Mouse (Mus musculus): ENCODE measurements around the gene Slc26a5. TPM values are rescaled to one million over a fixed set of nuclear protein-coding genes. Genes with fewer than 3 reads are reported as not detected.

The Slc26a5 gene
- total and polyA plus RNA-seq, 3 experiments, result not detected

- H3K36me3 ChIP-seq (ENCODE audit: control insufficient read depth in 1 of 2, insufficient read depth in 2 of 2, low read length in 2 of 2), result no peaks in the 10 kb centered on the region
- no peak overlapping the region for H3K9ac ChIP-seq (ENCODE audit: control insufficient read depth, low read depth, low read length, poor library complexity, severe bottlenecking)
- no peaks in the 10 kb centered on the region for H3K9me3 ChIP-seq (replicated peaks; ENCODE audit: insufficient read depth, low read length)
- H3K27me3 ChIP-seq (ENCODE audit: control insufficient read depth in 1 of 2, insufficient read depth in 2 of 2, low read length in 2 of 2), result peaks cover 0 to 4% of the 10 kb centered on the region in 2 experiments; a peak in 1 of 4 replicates
- H3K4me1 ChIP-seq (ENCODE audit: control insufficient read depth in 1 of 2, insufficient read depth in 2 of 2, low read length in 2 of 2), result no peaks in the 10 kb centered on the region
- no peak overlapping the region for H3K4me3 ChIP-seq (ENCODE audit: control insufficient read depth in 1 of 2, insufficient read depth in 1 of 2, low read depth in 2 of 2, low read length in 2 of 2)
- H3K79me2 ChIP-seq (ENCODE audit: control insufficient read depth, insufficient read depth, low read length, poor library complexity), result no peaks in the 10 kb centered on the region
- no peak for TF ChIP-seq SIN3A (IDR thresholded peaks at IDR 0.05; ENCODE audit: low read length)
- no peak for TF ChIP-seq SMC3 (IDR thresholded peaks at IDR 0.05; ENCODE audit: low read depth, low read length)
- TF ChIP-seq TAL1 (IDR thresholded peaks at IDR 0.05; ENCODE audit: low read length), result no peak
- no peak for TF ChIP-seq TBP (IDR thresholded peaks at IDR 0.05; ENCODE audit: low read depth, low read length)
- no peak for TF ChIP-seq ZNF384 (IDR thresholded peaks at IDR 0.05; ENCODE audit: low read depth, low read length)
- no peak for TF ChIP-seq MYB (IDR thresholded peaks at IDR 0.05; ENCODE audit: low read depth, low read length)
- TF ChIP-seq KAT2A (conservative IDR thresholded peaks at IDR 0.05; ENCODE audit: low read depth, low read length), result no peak
- no peak for TF ChIP-seq ZMIZ1 (IDR thresholded peaks at IDR 0.05; ENCODE audit: low read depth, low read length)
- TF ChIP-seq ETS1 (IDR thresholded peaks at IDR 0.05; ENCODE audit: low read depth, low read length), result no peak
- no peak for TF ChIP-seq UBTF (IDR thresholded peaks at IDR 0.05; ENCODE audit: borderline replicate concordance, insufficient read depth, low read depth, low read length)
- no peak for TF ChIP-seq BHLHE40 (IDR thresholded peaks at IDR 0.05; ENCODE audit: borderline replicate concordance, low read depth, low read length)
- TF ChIP-seq HCFC1 (IDR thresholded peaks at IDR 0.05; ENCODE audit: low read depth, low read length), result no peak
- TF ChIP-seq MYC (IDR thresholded peaks at IDR 0.05; ENCODE audit: low read depth, low read length), result no peak
- TF ChIP-seq ELF1 (IDR thresholded peaks at IDR 0.05; ENCODE audit: low read depth, low read length), result no peak
- no peak for TF ChIP-seq RAD21 (IDR thresholded peaks at IDR 0.05; ENCODE audit: low read depth, low read length)
- no peak for TF ChIP-seq USF2 (IDR thresholded peaks at IDR 0.05; ENCODE audit: borderline replicate concordance in 1 of 2, insufficient read depth in 1 of 2, low read depth in 1 of 2, low read length in 2 of 2)
- no peak for TF ChIP-seq CHD2 (IDR thresholded peaks at IDR 0.05; ENCODE audit: low read length)
- TF ChIP-seq POLR2A (IDR thresholded peaks at IDR 0.05; ENCODE audit: control insufficient read depth in 1 of 2, insufficient read depth in 1 of 2, low read depth in 1 of 2, low read length in 2 of 2, poor library complexity in 1 of 2), result no peak
- no peak for TF ChIP-seq MAFK (IDR thresholded peaks at IDR 0.05; ENCODE audit: borderline replicate concordance, low read depth, low read length)
- no peak for DNase-seq (ENCODE audit: low read depth, low spot score)
- no peak overlapping the region for H3K27ac ChIP-seq (ENCODE audit: control insufficient read depth, low read depth, low read length)
Observed at GRCm38 (mm10) chr5:21898875-21899274, 33.5 kb upstream of the Slc26a5 start.

- H3K79me2 ChIP-seq (ENCODE audit: control insufficient read depth, insufficient read depth, low read length, poor library complexity), result no peaks in the 10 kb centered on the region
- no peak overlapping the region for H3K27ac ChIP-seq (ENCODE audit: control insufficient read depth, low read depth, low read length)
- DNase-seq (ENCODE audit: low read depth, low spot score), result no peak
Observed at GRCm38 (mm10) chr5:21896586-21896985, 31.2 kb upstream of the Slc26a5 start.

More at GRCm38 (mm10) chr5:21896586-21896985, 31.2 kb upstream of the Slc26a5 start:
- no peaks in the 10 kb centered on the region for H3K9me3 ChIP-seq (replicated peaks; ENCODE audit: insufficient read depth, low read length)
- TF ChIP-seq MYB (IDR thresholded peaks at IDR 0.05; ENCODE audit: low read depth, low read length) (no peak), USF2 (IDR thresholded peaks at IDR 0.05; ENCODE audit: borderline replicate concordance in 1 of 2, insufficient read depth in 1 of 2, low read depth in 1 of 2, low read length in 2 of 2) (no peak), CTCF (IDR thresholded peaks at IDR 0.05 in 2 of 3, conservative IDR thresholded peaks at IDR 0.05 in 1 of 3; ENCODE audit: control insufficient read depth in 1 of 3, insufficient read depth in 1 of 3, low read depth in 2 of 3, low read length in 3 of 3, poor library complexity in 1 of 3, severe bottlenecking in 1 of 3) (no peak), HCFC1 (IDR thresholded peaks at IDR 0.05; ENCODE audit: low read depth, low read length) (no peak), MYC (IDR thresholded peaks at IDR 0.05; ENCODE audit: low read depth, low read length) (no peak), UBTF (IDR thresholded peaks at IDR 0.05; ENCODE audit: borderline replicate concordance, insufficient read depth, low read depth, low read length) (no peak), RAD21 (IDR thresholded peaks at IDR 0.05; ENCODE audit: low read depth, low read length) (no peak), ZMIZ1 (IDR thresholded peaks at IDR 0.05; ENCODE audit: low read depth, low read length) (no peak), MAFK (IDR thresholded peaks at IDR 0.05; ENCODE audit: borderline replicate concordance, low read depth, low read length) (no peak), SIN3A (IDR thresholded peaks at IDR 0.05; ENCODE audit: low read length) (no peak), TAL1 (IDR thresholded peaks at IDR 0.05; ENCODE audit: low read length) (no peak), GATA1 (IDR thresholded peaks at IDR 0.05; ENCODE audit: low read depth, low read length) (no peak), MEF2A (IDR thresholded peaks at IDR 0.05; ENCODE audit: extremely low read depth, insufficient replicate concordance, low read depth, low read length, poor library complexity, severe bottlenecking) (no peak), ELF1 (IDR thresholded peaks at IDR 0.05; ENCODE audit: low read depth, low read length) (no peak), ZC3H11A (IDR thresholded peaks at IDR 0.05; ENCODE audit: low read depth, low read length) (no peak)
- H3K4me3 ChIP-seq (ENCODE audit: control insufficient read depth in 1 of 2, insufficient read depth in 1 of 2, low read depth in 2 of 2, low read length in 2 of 2), result no peak overlapping the region
- H3K4me1 ChIP-seq (ENCODE audit: control insufficient read depth in 1 of 2, insufficient read depth in 2 of 2, low read length in 2 of 2), result no peaks in the 10 kb centered on the region
- no peaks in the 10 kb centered on the region for H3K36me3 ChIP-seq (ENCODE audit: control insufficient read depth in 1 of 2, insufficient read depth in 2 of 2, low read length in 2 of 2)
- H3K27me3 ChIP-seq (ENCODE audit: control insufficient read depth in 1 of 2, insufficient read depth in 2 of 2, low read length in 2 of 2), result peaks cover 0 to 4% of the 10 kb centered on the region in 2 experiments; a peak in 1 of 4 replicates
- H3K9ac ChIP-seq (ENCODE audit: control insufficient read depth, low read depth, low read length, poor library complexity, severe bottlenecking), result no peak overlapping the region

Measured in MEL (cell line).